Mouse (Mus musculus) bone marrow, adult 2 months (tissue): ENCODE measurements around the gene Slc6a5.

Experiments
- CTCF ChIP-seq: fragments of 200-500 bp; IDR thresholded peaks from 2 replicates; pipeline ENCODE4 v1.5.1; 2011; ENCODE audit warnings: low read length, control low read depth; ENCODE audit not compliant: control insufficient read depth, insufficient read depth
- POLR2A ChIP-seq: fragments of 200-500 bp; IDR thresholded peaks from 2 replicates; pipeline ENCODE4 v1.6.1; 2011; ENCODE audit warnings: low read depth, mild to moderate bottlenecking, control low read depth, low read length, borderline replicate concordance; ENCODE audit not compliant: control insufficient read depth

DNA sequence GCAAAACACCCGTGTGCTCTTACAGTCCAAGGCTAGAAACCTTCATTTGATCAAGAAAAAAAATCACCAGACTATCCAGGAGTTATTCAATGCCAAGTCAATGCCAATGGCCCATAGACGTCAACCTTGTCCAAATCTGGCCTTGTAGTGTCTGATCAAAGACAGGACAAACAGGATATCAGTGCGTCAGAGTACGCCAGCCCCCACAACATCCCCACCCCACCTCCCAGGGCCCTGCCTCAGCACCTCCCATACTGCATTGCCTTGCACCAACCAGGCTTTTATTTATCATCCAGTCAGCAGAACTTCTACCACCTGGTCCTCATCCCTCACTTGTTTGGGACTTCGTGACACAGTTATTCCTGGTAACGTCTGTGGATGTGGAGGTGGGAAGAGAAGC, 14.7 kb upstream of the Slc6a5 start:
- TF ChIP-seq CTCF (no peak), POLR2A (no peak)
